Mouse (Mus musculus): ENCODE results near the gene Dmrt1.
A peak's percentile ranks its signal among the peaks of the same experiment; 100 is the strongest.

The Dmrt1 gene

DNA sequence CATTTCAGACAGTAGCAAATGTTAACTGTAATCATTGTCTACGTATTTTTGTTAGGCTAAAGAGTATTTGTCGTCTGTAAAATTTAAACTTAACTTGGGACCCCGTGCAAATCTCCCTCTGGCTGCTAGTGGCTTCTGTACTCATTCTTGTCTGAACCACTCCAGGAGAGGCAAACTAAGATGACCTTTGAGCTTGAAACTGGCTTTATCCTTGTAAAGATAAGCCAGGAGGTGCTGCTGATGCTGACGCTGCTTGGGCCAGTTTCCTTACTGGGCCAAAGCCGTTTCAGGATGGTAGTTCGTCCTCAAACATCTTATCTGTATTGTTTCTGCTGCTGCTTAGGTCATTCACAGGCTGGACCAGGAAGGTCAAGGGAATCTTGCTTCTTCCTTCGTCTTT, 64.4 kb downstream of the Dmrt1 start:
- DNase-seq (ENCODE audit: low read depth, low spot score): no peak

DNA sequence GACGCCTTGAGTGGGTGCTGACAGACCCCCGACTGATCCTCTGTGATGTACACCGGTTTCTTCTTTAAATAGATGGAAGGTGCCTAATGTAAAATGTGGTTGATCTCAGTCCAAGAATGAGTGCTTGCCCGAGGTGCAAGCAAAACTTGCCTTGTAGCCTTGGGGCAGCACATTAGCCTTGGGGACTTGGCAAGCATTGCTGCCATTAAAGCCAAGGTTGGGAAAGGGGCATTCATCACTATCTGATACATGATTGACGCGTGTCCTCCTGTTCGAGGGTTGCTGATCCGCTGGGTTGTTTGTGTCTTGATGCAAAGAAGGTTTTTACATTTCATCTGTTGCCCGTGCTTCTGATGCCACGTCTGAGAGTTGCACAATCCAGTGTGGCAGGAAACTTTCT, 69.0 kb downstream of the Dmrt1 start:
- DNase-seq (ENCODE audit: low read depth, low spot score): no peak

DNA sequence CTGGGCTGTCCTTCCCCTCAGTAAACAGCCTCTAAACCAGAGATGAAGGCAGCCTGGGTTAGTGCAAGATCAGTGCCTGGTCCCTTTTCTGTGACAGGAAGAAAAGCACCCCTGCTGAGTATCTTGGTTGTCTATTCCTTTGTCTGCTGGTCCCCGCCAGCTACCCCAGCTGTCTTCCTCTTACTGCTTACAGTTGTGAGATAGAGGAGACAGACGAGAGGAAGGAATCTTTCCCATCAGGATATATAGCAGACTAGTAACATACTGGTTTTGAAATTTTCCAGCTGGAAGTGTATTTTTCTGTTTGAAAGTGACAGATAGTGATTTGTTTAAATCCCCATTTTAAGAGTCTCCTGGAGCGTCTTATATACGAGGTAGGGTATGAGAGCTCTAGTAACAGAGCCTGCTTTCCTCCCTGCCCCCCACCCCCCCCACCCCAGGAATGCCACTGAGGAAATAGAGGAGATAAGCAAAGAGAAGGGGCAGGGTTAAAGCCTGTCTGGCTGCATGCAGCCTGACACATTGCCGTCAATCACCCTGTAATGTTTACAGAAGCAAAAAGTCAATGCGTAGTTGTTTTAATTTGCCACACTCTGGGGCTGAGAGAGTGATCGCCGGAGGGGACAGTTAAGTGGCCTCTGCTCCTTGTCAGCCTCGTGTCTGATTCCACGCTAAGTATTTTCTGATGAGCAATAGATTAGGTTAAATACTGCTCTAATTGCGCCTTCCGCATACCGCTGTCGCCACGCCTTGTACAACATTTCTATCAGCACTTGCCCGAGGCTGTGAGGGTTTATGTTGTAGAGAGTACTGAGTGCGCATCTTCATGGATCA, 69.8 kb downstream of the Dmrt1 start:
- DNase-seq (ENCODE audit: low read depth, low spot score): no peak

DNA sequence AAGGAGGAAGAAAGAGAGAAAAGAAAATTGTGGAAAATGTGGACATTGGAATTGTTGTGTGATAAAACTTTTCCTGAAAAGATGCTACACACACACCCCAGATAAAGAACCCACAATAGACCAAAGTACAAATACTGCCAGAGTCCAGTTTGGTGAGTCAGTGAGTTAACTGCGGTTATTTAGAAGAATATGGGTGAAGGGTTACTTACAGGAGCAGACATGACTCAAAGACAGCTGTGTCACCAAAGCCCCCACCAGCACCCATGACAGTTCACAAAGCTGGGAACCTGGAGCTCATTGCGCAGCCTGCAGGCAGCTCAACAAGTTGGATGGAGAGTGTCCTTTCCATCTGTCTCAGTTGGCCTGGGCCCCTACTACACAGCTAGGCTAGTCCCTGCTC, 72.9 kb downstream of the Dmrt1 start:
- DNase-seq (ENCODE audit: low read depth, low spot score): no peak

DNA sequence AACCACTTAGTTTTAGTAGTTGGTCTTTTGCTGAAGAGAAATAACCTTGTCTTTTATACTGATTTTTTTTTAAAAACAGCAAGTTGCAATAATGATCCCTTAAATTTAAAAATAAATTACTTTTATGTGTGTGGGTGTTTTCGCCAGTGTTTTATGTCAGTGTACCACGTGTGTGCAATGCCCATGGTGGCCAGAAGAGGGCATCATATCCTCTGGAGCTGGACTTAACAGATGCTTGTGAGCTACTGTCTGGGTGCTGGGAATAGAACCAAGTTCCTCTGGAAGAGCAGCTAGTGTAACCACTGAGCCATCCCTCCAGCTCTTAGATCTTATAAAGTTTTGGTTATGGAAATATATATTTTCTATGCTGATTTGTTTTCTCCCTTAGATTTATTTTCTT, 74.0 kb downstream of the Dmrt1 start:
- no peak for DNase-seq (ENCODE audit: low read depth, low spot score)

DNA sequence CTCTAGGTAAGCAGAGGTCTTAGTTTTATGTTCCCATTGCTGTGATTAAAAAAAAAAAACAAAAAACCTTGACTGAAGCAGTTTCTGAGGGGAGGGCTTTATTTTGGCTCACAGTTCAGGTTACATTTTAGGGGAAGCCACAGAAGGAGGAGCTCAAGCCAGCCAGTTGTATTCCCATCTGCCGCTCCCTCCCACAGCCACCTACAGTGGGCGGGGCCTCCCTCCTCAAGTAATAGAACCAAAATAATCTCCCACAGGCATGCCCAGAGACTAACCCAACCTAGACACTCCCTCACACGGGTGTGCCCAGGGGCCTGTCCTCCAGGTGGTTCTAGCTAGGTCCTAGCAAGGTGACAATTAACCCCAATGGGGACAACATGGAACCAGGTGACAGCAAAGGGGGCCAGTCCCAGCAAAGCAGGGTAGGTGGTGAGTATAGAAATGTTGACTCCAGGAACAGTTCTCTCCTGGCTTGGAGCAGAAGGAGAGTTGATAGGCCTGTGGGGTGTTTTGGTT, 92.4 kb downstream of the Dmrt1 start:
- no peak for DNase-seq (ENCODE audit: low read depth, low spot score)

DNA sequence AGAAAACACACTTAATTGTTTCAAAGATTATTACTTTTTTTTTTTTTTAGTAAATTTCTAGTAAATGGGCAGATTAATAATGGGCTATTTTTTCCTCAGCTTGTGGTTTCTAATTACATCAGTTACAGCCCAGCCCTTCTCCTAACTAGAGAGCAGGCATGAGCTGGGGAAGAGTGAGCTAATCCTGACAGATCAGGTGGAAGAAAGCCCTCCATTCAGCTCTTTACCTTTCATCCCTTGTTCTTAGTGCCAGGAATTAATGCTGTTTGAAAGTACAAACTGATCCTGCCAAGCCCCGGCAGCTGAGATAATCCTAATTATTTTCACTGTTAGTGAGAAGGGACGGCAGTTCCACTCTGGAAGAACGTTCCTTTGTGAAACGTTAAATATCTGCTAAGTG, 93.2 kb downstream of the Dmrt1 start:
- DNase-seq (ENCODE audit: low read depth, low spot score): no peak

DNA sequence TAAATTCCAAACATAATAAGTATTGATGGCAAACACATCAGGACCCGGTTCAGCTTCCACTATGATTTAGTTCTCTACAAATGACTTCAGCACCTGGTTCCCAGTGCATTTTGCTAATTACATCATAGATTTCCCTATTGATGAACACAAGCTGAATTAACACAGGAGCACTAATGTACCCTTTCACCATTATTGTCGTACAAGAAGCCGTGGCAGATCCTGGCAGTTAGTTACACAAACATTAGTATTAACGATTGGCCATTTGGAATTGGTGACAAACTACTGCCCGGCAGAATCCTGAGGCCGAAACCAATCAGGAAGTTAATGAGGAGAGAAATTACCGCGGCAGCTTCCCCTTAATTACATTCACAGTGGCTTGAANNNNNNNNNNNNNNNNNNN, 96.5 kb downstream of the Dmrt1 start:
- DNase-seq (ENCODE audit: low read depth, low spot score): no peak

DNA sequence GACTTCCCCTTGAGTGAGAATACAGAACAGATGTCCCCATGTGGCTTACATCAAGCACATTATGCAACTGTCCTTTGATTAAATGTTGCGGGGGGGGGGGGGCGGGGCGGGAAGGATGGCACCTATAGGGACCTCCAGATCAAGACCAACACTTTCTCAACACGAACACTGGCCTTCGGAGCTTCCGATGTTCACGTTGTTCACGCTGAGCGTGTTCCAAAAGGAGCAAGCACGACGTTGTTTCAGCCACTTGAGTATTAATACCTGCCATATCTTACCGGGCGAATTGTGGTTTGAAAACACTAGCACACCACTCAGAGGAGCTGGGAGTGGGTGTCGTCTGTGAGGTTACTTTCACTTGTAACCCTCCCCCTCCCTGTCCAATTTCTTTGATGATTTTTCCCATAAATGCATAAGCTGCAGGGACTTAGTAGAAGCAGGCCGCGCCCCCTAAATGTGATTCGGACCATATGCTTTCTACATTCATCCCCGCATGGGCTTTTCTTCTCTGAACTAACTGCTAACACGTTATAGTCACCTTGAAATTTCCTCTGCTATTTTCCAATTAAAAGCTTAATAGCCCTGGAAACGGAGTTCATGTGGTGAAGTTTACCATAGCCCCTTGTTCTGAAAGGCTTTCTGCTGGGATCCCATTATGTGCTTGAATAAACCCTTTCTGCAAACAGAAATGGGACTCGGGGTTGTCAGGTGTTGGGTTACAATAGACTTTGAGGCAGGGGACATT, 102.2 kb downstream of the Dmrt1 start:
- no peak for DNase-seq (ENCODE audit: low read depth, low spot score)

DNA sequence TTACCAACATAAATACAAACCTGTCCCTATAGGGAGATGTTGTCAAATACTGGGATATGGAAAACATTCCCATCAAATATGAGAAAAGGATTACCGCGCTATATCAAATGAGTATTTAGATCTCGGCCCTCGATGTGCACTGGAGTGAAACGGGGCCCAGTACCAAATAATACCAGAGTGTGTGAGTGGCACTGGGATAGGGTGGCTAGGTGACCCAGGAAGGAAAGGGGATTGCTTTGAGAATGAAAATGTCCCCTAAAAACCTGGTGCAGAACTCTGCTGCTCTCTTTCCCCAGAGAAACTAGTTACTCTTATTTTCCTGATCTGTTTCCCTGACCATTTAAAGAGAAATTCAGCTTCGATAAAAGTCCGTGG, 102.8 kb downstream of the Dmrt1 start:
- DNase-seq (ENCODE audit: low read depth, low spot score): no peak

DNA sequence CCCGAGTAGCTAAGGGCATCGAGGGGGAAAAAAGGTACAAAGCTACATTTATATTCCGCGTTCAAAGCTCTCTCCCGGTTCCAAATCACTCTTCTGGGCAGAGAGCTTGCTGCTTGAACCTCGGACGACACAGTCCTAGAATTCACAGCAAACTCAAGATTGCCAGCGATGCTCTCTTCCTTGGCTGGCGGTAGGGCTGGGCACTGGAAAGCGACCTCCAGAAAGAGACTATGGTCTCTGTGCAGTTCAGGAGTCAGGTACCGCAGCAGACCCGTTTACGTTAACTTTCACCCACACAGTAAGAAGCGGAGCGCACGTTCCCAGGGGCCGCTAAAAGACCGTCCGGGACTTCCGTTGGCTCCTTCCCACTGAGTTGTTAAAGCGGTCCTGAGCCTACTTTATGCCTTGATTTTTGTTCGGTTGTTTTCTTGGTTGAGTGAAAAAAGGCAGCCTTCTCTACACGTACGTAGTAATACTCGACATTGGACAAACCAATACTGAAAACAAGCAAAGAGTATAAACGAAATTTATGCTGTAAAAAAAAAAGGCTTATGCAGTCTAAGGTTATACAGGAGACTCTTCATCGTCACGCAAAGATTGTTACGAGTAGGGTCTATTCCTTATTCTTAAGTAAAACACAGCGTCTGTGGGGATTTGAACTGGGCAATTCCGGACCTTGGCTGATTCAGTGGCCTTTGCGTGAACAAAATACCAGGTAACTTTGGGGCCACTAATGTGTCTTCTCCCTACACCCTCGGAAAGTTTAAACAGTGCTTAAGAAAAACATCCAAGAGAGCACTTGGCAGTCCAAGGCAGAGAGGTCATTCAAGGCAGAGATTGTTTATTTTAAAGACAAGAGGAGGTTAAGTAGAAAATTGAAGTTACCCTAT, 103.8 kb downstream of the Dmrt1 start:
- DNase-seq (ENCODE audit: low read depth, low spot score): no peak

DNA sequence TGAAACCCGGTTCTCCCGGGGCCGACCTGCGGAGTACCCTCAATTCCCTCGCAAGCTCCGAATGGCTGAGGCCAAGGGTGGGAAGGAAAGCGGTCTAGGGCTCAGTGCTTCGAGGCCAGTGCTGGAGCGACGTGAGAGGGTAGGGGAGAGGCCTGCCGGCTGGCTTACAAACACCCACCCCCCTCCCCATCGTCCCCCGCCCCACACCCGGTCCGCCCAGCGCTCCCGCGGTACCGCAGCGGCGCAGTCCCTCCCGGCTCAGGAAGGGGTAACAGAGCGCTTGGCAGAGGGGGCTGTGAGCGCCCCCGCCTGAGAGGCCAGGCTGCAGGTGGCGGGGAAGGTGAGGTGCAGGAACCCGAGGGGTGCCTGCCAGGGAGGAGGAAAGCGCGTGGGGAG, 104.6 kb downstream of the Dmrt1 start, which contains the start of gene Dmrt3:
Gene Dmrt3, plus strand, starts transcription at position 287 of the 396 bp plus-strand sequence.
- no peak for DNase-seq (ENCODE audit: low read depth, low spot score)

DNA sequence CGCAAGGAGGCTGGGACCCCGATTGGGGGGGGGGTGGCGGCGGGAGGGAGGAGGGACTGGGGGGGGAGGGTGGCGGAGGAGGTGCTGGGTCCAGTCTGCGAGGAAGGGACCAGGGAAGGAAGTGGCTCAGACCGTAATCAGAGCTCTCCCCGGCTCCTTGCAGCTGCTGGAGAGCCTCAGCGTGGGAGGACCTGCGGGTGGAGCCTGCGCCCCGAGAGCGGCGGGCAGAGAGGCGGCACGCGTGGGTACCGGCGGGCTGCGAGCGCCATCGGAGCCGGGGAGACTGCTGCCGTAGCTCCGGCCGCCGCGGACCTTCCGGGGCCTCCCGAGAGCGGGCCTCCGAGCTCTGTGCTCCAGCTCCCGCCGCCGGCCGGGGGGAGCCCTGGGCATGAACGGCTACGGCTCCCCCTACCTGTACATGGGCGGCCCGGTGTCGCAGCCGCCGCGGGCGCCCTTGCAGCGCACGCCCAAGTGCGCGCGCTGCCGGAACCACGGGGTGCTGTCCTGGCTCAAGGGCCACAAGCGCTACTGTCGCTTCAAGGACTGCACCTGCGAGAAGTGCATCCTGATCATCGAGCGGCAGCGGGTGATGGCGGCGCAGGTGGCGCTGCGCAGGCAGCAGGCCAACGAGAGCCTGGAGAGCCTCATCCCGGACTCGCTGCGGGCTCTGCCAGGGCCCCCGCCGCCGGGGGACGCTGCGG, 105.1 kb downstream of the Dmrt1 start:
- peak; percentile 18 for DNase-seq (ENCODE audit: low read depth, low spot score)

DNA sequence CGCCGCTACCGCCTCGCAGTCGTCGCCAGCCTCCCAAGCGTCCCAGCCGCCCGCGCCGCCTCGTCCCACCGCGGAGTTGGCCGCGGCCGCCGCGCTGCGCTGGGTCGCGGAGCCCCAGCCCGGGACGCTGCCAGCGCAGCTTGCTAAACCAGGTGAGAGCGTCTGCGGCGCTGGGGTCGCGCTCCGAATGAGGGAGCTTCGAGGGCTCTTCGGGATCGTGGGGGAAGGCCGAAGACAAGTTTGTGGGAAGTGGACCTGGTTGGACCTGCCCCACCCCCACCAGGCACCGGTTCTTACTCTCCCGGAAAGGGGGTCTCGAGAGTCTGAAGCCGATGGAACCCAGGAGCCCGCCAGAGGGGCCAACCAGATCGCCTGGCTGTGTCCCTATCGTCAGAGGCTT, 105.7 kb downstream of the Dmrt1 start:
- no peak for DNase-seq (ENCODE audit: low read depth, low spot score)

DNA sequence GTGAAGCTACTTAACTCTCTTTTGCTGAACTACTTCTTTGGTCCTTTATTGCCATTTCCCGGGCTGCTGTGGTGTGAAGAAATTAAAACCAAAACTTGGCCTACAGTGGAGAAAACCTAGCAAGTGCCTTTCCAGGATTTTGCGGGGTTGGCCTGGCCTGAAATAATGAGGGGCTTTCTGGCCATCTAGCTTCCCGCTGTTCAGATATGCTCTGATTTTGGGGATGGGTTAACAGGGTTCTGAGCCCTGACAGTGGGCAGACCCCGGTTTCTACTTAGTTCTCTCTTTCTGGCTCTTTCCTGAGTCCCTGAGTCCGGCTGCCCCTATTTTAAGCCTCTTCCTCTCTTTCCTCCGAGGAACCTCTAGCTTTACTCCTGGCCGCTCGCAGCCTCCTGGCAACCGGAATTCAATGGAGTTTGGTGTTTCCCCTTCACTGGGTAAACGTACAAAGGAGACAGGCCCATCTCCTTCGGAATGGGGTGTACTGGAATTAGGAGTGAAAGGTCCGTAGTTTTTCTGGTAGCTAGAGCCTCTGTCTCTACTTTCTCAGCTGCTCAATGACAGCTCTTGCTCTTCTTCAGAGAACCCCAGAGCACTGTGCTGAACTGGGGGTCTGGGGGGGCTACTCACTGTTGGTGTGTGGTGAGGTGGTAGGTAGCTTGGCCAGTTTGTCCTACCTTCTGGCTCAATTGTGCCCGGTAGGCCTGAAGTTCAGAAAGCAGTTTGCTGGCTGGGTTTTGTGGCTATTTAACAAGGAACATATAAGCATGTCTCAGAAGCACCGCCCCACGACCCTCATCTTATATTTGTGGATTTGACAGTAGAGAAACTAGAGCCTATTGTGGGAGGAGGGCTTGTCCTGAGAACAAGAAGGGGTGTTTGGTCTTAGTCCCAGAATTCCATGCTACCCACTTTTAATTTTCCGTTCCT, 106.7 kb downstream of the Dmrt1 start:
- no peak for DNase-seq (ENCODE audit: low read depth, low spot score)

DNA sequence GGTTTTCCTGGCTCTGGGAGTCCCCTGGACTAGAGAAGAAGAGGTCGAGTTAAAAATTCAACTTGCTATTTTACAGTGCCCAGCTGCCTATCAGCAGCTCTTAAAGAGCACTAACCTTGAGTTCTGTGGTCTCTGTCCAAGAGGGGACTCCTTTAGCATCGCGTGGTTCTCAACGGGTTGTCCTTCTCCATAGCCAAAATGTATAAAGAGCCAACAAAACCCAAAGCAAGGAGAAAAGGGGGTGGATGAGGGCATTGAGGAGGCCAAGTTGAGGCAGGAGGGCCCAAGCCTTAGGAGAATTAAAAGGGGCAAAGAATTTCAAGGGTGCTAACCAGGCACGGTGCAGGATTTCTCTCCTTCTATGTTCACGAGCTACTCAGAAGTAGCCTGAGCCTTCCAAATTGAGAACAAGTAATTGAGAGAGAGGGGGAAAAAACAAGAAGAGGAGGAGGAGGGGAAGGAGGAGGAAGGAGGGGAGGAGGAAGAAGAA, 107.4 kb downstream of the Dmrt1 start:
- DNase-seq (ENCODE audit: low read depth, low spot score): no peak

DNA sequence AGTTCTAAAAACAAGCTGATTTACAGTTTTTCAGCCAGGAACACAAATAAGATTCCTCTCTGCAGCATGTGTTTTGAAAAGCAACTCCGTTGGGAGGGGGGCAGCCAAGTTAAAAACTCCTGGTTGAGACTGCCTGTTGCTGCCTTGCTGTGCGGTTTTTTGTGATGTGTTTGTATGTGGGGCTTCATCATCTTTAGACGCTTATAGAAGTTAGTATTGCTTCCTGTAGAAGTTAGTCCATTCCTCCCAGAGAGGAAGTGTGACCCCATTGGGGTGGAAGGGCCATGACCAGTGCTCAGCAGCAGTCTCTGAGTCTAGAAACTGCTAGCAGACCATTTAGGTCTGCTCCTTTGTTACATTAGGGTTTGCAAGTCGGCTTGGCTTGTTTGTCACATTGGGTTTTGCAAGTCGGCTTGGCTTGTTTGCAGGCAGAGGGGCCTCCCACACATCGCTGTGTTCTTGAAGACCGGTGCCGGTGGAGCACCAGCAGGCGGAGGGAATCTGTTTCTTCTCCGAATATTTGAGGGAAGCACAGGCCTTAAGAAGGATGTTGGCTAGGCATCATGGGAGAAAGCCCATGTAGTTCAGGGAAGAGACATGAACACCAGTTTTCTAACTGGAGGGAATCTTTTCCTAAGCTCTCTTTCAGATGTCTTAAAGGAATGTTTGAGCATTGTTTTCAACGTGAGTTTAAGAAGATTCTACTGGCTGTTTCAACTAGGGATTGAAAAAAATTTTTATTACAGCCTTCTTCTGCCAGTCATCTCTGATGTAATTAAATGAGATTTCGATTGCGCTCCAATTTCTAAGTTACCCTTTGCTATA, 108.3 kb downstream of the Dmrt1 start:
- DNase-seq (ENCODE audit: low read depth, low spot score): peak; percentile 18

DNA sequence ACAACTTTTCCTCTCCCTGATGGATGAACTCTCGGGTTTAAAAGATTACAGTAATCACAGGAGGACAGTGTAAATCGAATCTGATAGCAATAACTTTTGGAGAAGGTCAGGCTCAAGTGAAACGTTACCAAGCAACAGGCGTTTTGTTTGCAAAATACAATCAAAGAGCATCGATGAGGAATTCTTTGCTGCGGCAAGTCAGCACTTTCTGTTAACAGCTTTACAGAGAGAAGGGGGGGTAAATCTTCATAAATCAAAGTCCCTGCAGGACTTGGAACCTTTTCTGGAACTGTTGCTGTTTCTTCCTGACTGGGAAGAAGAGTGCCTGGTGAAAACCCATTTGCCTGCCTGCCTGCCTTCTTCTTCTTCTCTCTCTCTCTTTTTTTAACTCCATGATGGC, 110.5 kb downstream of the Dmrt1 start:
- DNase-seq (ENCODE audit: low read depth, low spot score): no peak
